Mouse (Mus musculus) kidney, postnatal 4 days (tissue): ENCODE results near the gene Dnah17.

Experiments
- DNase-seq, 2 experiments: peaks; one replicate each; pipeline ENCODE4 v3.0.0; 2021; ENCODE audit warnings: mixed read lengths in 2 of 2

Dnah17 gene

GRCm38 (mm10) chr11:118018328-118018727 is 112.1 kb downstream of the Dnah17 start:
- DNase-seq = no peak

- no peak for DNase-seq
Observed at GRCm38 (mm10) chr11:118015381-118016145, 114.9 kb downstream of the Dnah17 start.

DNA sequence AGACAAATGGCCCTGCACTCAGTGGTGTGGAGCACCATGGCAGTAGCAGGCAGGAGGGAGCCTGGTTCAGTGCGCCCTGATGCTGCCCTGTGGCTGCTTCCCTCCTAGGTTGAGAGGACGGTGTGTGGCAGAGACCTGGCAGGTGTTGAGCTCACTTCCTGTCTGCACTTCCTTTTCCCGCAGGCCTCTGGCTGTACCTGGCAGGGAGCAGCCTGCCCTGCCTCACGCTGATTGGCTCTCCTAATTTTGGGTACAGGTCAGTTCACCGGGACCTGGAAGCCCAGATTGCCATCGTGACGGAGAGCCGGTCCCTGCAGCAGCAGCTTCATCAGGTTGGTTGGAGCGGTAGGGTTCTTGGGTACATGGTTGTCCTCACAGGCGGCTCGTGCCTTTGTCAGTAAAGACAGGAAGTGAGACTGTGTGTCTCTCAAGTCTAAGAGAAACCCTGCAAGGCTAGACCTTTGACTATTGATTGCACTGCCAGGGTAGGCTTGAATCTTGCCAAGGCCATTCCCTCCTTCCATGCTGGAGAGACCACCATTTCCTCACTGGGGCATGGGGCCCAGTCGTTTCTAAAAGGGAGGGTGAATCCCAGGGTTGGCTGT is 115.9 kb downstream of the Dnah17 start:
- no peak for DNase-seq

GRCm38 (mm10) chr11:118013339-118013738 is 117.1 kb downstream of the Dnah17 start:
- DNase-seq = no peak

DNA sequence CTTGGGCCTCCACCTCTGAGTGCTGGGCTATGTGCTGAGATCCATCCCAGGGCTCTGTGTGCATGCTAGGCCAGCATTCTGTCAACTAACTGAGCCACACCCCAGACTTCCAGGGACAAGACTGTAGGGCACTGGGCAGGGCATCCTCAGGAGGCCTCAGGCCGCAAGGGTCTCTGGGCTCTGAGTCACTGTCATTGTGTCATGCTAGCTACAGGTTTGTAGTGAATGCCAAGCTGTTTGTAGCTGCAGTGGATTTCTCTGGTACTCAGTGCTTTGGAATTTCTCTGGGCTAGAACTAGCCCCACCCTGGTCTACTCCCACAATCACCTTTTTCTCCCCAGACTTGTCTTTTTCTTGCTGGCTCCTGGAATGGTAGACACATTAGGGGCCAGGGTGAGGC is 117.8 kb downstream of the Dnah17 start:
- no peak for DNase-seq

- DNase-seq = peak; percentile 44 to 69
Observed at GRCm38 (mm10) chr11:118009865-118010571, 120.4 kb downstream of the Dnah17 start.

DNA sequence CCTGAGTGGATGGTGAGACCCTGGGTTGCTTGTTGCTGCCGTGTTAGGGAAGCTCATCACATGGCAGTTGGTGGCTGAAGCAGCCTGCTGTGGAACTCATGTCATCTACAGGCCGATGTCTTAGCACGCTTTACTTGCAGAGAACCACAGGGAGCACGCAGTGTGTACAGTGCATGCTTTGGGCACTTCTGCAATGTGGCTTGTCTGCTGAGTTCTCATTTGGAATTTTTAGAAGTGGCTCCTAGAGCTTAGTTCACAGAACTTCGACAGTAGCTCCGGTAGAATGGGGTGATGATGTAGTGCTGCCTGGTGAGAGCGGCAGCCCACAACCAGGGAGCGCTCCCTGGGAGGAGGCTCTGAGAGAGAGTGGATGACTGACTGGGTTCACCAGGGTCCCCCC is 121.6 kb downstream of the Dnah17 start:
- DNase-seq = no peak

GRCm38 (mm10) chr11:118008144-118008805 is 122.2 kb downstream of the Dnah17 start:
- no peak for DNase-seq

- peak; percentile 38 to 50 for DNase-seq
Observed at GRCm38 (mm10) chr11:118007460-118008143, 122.8 kb downstream of the Dnah17 start.

- DNase-seq = peak; percentile 71 to 77
Observed at GRCm38 (mm10) chr11:118004217-118004616, 126.2 kb downstream of the Dnah17 start.

- DNase-seq = peak; percentile 64 to 73
Observed at GRCm38 (mm10) chr11:118003718-118004117, 126.7 kb downstream of the Dnah17 start.

DNA sequence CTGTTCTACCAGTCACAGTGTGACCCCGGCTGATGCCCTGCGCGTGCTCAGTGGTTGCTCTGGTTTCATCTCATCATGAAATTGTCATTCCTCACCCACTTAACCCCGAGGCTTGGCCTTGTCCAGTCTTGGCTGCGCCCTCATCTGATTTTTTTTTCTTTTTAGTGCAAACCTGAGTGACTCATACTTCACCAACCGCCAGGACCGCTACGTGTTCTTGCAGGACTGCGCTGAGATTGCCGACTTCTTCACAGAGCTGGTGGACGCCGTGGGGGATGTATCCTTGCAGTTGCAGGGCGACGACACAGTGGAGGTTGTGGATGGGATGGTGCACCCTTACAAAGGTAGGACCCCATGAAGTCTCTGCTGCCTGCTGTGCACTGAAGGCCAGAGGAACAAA is 127.3 kb downstream of the Dnah17 start:
- DNase-seq = no peak

- DNase-seq = no peak
Observed at GRCm38 (mm10) chr11:118000565-118001215, 129.7 kb downstream of the Dnah17 start.

DNA sequence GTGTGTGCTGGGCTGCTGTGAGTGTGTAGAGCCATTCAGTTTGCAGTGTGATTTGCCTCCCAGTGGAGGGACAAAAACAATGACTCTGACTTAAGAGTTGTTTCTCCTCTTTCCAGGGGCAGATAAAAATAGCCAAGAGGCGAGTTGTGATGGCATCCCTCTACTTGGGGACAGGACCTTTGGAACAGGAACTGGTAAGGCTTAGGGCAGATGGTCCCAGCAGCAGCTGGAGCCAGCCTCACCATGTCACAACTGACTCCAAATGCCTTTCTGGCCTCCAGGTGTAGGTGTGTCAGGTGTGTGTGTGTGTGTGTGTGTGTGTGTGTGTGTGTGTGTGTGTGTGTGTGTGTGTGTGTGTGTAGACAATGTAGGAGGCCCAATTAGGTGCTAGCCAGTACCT is 130.4 kb downstream of the Dnah17 start:
- no peak for DNase-seq

- no peak for DNase-seq
Observed at GRCm38 (mm10) chr11:117999260-117999934, 131.0 kb downstream of the Dnah17 start.

DNA sequence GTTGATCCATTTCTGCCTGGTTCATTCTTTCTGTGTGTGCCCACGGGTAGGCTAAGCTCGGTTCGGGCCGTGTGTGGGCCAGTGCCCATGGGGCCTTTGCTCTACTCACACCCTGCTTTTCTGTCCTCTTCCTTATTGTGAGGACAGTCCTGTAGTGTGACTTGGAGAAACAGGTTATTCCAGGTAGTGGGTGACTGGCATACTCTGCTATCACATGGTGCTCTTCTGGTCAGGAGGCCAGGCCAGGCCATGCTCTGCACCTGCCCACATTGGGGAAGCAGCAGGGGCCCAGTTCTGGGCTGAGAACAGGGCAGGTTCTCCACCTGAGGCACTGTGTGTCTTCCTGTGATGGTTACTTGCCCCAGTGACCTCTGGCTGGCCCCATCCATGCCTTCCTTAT is 132.1 kb downstream of the Dnah17 start:
- DNase-seq = no peak

GRCm38 (mm10) chr11:117997085-117997484 is 133.3 kb downstream of the Dnah17 start:
- no peak for DNase-seq

GRCm38 (mm10) chr11:117996066-117996465 is 134.4 kb downstream of the Dnah17 start:
- no peak for DNase-seq

DNA sequence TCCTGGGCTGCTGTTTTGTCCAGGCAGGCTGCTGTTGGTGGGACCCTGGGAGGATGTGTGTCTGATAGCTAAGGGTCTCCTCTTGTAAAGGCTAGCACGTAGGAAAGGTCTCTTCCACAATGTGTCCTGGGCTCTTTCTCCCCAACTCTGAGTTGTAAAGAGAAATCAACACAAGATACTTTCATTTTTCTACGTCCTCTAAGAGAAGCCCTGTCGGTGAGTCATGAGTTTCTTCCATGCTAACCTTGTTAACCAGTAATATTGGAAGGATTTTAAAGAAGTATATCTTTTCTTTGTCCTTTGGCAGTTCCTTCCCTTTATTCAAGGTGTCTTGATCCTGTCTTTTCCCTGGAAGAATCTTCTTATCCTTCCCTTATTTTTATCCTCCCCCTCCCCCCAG is 134.8 kb downstream of the Dnah17 start:
- DNase-seq = no peak

DNA sequence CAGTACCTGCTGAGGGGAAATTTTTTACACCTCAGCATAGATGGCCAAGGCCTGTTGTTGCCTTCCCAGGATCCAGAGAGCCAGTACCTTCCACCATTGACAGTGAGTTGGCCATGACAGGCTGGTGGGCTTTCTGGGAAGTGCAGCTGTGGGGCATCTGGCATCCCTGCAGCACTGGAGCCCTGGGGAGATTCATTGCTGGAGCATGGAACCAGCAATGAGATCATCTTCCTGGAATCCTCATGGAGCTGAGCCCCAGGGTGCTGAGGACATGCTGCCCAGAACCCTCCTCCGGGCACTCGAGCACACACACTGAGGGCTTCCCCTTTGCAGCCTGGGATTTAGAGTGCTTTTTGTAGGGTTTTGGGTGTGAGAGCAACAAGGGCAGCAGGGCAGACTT is 135.2 kb downstream of the Dnah17 start:
- DNase-seq = no peak

- peak in 1 of 2 experiments; percentile 61 for DNase-seq
Observed at GRCm38 (mm10) chr11:117994250-117995057, 136.0 kb downstream of the Dnah17 start.
